Comparison of ENCODE assay signal across 9 mouse cellular contexts in genomic region chr11:50632270-50632669, GRCm38 (mm10). TPM values are rescaled to one million over a fixed set of nuclear protein-coding genes. Genes with fewer than 3 reads are reported as not detected.
DNase-seq lines count a peak whose midpoint lies in the region; ATAC-seq and TF ChIP-seq lines count a peak whose summit lies in the region.
"Had no signal": no experiment of that assay in that cellular context is flagged by ENCODE, and none has a peak within 500 bp of the region (broad histone marks: within the 10 kb centered on the region; RNA-seq: fewer than 3 reads in every experiment).

No protein-coding gene starts in this region.

- no peak for TF ChIP-seq POLR2A in lung, adult 2 months (IDR thresholded peaks at IDR 0.05; ENCODE audit: borderline replicate concordance, extremely low read depth, low read depth, low read length)

- ATAC-seq in kidney, embryonic 14.5 days (ENCODE audit: low FRiP score, low TSS enrichment) = peak; percentile 87
- ATAC-seq in heart, embryonic 11.5 days (replicated peaks; ENCODE audit: insufficient number of reproducible peaks, low FRiP score, low TSS enrichment) = peak; percentile 57; the same call in 1 of the 2 replicates

- no peak overlapping the region for H3K4me3 ChIP-seq in kidney, embryonic 14.5 days (ENCODE audit: low read length)
- H3K4me3 ChIP-seq in heart, embryonic 11.5 days (ENCODE audit: low read depth, low read length) = no peak overlapping the region
- H3K4me3 ChIP-seq in layer of hippocampus, adult 2 months = no peak overlapping the region
- no peak overlapping the region for H3K4me3 ChIP-seq in lung, adult 2 months (replicated peaks; ENCODE audit: extremely low read depth, low read depth, low read length)

- no peak for DNase-seq in kidney, adult 18-20 months
- peak; percentile 89 to 92 for DNase-seq in cerebellum, postnatal 25 days
- DNase-seq in layer of hippocampus, adult 2 months (ENCODE audit: low spot score in 2 of 2) = peak; percentile 47 to 59
- DNase-seq in lung, adult 2 months = peak; percentile 23
- peak; percentile 37 for DNase-seq in right cerebral cortex, postnatal 4 days
- no peak for DNase-seq in embryo, embryonic 11 days

- 0 out of 2 replicates have a peak overlapping the region, but pooled peaks have one; percentile 37 for H3K27ac ChIP-seq in kidney, embryonic 14.5 days (ENCODE audit: low read depth, low read length)
- no peak overlapping the region for H3K27ac ChIP-seq in heart, embryonic 11.5 days (ENCODE audit: low read depth, low read length)
- H3K27ac ChIP-seq in layer of hippocampus, adult 2 months = no peak overlapping the region

- no peaks in the 10 kb centered on the region for H3K27me3 ChIP-seq in kidney, embryonic 14.5 days (ENCODE audit: control insufficient read depth, insufficient read depth, low read length)
- no peaks in the 10 kb centered on the region for H3K27me3 ChIP-seq in heart, embryonic 11.5 days (ENCODE audit: control insufficient read depth, insufficient read depth, low read length)

- WGBS in kidney, embryonic 14.5 days = 17% methylated on average over 4 of the region's 4 CpGs
- WGBS in heart, embryonic 11.5 days (ENCODE audit: insufficient replicate concordance) = 48% methylated on average over 4 of the region's 4 CpGs
- 11% methylated on average over 4 of the region's 4 CpGs for WGBS in lung, adult 2 months

- no peaks in the 10 kb centered on the region for H3K9me3 ChIP-seq in kidney, embryonic 14.5 days (ENCODE audit: control insufficient read depth, low read length)
- H3K9me3 ChIP-seq in heart, embryonic 11.5 days (replicated peaks; ENCODE audit: control insufficient read depth, low read length) = no peaks in the 10 kb centered on the region

- TF ChIP-seq CTCF in layer of hippocampus, adult 2 months (conservative IDR thresholded peaks at IDR 0.05) = no peak
- no peak for TF ChIP-seq CTCF in lung, adult 2 months (IDR thresholded peaks at IDR 0.05; ENCODE audit: insufficient read depth, low read length)

- H3K4me2 ChIP-seq in kidney, embryonic 14.5 days (replicated peaks; ENCODE audit: low read depth, low read length) = no peak overlapping the region
- H3K4me2 ChIP-seq in heart, embryonic 11.5 days = no peak overlapping the region

- no peak overlapping the region for H3K9ac ChIP-seq in kidney, embryonic 14.5 days (ENCODE audit: low read depth, low read length)
- H3K9ac ChIP-seq in heart, embryonic 11.5 days (ENCODE audit: low read depth, low read length) = 0 out of 2 replicates have a peak overlapping the region, but pooled peaks have one; percentile 10

- H3K4me1 ChIP-seq in kidney, embryonic 14.5 days (ENCODE audit: control insufficient read depth, insufficient read depth, low read length) = peaks cover 12% of the 10 kb centered on the region
- peaks cover 3% of the 10 kb centered on the region; the same call in 1 of the 2 replicates for H3K4me1 ChIP-seq in heart, embryonic 11.5 days (ENCODE audit: control insufficient read depth, insufficient read depth, low read length)
- no peaks in the 10 kb centered on the region for H3K4me1 ChIP-seq in lung, adult 2 months (ENCODE audit: control insufficient read depth, insufficient read depth, low read length)

- no peaks in the 10 kb centered on the region for H3K36me3 ChIP-seq in kidney, embryonic 14.5 days (ENCODE audit: control insufficient read depth, insufficient read depth, low read length)
- no peaks in the 10 kb centered on the region for H3K36me3 ChIP-seq in heart, embryonic 11.5 days (ENCODE audit: control insufficient read depth, insufficient read depth, low read length)

RNA-seq across cellular contexts. Expression of gene Adamts2, which starts 30.4 kb away (rescaled TPM):
- polyA plus RNA-seq in kidney, embryonic 14.5 days (2014; fragmentation: Nextera tagmentation; extraction: Ambion mirVana) = 2.4 and 2.8 TPM in 2 replicates
- 2.5 and 2.9 TPM in 2 replicates for polyA plus RNA-seq in heart, embryonic 11.5 days (2014; fragmentation: Nextera tagmentation; extraction: Ambion mirVana)
- total RNA-seq in layer of hippocampus, adult 2 months (2021) = 10 to 100 TPM; 14.5 to 15.4 TPM
- 27.4 and 32.8 TPM in 2 replicates for polyA plus RNA-seq in lung, adult 2 months (2012; rRNA removed)
- total RNA-seq: MEL had no signal

Comparison
In these comparisons a context has a peak if more than half of its experiments do, and no peak if none do; other contexts are left out.
1. DNase-seq: peak in cerebellum, postnatal 25 days (2 of 2), layer of hippocampus, adult 2 months (2 of 2), lung, adult 2 months (single experiment) and right cerebral cortex, postnatal 4 days (single experiment); none in kidney, adult 18-20 months (single experiment) and embryo, embryonic 11 days (single experiment).